Mouse (Mus musculus) kidney, adult 8-10 months (tissue): ENCODE results near the gene Lrrc2.

ENCODE experiments used
- DNase-seq, 2 experiments: peaks; one replicate each; pipeline ENCODE4 v3.0.0; 2022

The Lrrc2 gene

GRCm38 (mm10) chr9:110948813-110949310 is 2.5 kb upstream of the Lrrc2 start:
- no peak for DNase-seq

DNA sequence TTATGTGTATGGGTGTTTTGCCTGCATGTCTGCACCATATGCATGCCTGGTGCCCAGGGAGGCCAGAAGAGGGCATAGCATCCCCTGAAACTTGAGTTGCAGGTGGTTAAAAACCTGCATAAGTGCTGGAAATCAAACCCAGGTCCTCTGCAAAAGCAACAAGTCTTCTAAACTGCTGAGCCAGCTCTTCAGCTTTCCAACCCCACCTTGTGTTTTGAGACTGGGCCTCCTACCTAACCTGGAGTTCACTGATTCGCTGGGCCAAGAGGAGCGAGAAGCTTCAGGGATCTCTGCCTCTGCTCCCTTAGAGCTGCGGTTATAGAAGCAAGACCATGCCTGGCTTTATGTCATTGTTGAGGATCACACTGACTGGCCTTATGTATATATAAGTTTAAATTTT is 1.2 kb upstream of the Lrrc2 start:
- no peak for DNase-seq

DNA sequence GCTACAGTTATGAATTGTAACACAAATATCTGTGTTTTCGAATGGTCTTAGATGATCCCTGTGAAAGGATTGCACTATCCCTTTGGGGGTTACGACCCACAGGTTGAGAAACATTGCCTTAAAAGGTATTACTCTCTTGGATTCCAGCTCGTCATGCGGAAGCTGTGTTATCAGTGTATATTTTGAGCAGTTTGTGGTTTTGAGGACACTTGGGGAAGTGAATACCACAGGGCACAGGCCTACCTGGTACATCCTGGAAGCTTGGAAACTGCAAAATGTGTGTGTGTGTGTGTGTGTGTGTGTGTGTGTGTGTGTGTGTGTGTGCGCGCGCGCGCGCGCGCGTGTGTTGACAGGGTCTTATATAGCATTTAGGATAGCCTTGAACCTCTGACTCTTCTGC is 521 bp downstream of the Lrrc2 start:
- no peak for DNase-seq

DNA sequence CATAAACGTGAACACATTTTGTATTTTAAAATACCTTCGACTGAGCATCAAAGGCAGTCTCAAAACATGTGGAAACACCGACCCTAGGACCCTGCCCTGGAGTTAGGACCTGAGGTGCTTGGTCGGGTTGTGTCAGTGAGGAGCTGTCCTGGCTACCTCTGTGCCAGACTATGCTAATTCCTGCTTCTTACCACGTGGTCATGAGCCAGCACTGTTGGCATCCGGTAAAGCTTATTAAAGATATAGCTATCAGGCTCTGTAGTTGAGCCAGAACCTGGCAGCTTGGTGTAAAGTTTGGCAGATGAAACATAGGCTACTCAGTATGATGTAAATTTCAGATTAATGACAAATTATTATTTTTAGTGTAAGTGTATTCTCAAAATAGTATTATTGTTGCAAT is 1.1 kb downstream of the Lrrc2 start:
- no peak for DNase-seq

- no peak for DNase-seq
These were observed 1.7 kb downstream of the Lrrc2 start for GRCm38 (mm10) chr9:110952931-110953549.

DNA sequence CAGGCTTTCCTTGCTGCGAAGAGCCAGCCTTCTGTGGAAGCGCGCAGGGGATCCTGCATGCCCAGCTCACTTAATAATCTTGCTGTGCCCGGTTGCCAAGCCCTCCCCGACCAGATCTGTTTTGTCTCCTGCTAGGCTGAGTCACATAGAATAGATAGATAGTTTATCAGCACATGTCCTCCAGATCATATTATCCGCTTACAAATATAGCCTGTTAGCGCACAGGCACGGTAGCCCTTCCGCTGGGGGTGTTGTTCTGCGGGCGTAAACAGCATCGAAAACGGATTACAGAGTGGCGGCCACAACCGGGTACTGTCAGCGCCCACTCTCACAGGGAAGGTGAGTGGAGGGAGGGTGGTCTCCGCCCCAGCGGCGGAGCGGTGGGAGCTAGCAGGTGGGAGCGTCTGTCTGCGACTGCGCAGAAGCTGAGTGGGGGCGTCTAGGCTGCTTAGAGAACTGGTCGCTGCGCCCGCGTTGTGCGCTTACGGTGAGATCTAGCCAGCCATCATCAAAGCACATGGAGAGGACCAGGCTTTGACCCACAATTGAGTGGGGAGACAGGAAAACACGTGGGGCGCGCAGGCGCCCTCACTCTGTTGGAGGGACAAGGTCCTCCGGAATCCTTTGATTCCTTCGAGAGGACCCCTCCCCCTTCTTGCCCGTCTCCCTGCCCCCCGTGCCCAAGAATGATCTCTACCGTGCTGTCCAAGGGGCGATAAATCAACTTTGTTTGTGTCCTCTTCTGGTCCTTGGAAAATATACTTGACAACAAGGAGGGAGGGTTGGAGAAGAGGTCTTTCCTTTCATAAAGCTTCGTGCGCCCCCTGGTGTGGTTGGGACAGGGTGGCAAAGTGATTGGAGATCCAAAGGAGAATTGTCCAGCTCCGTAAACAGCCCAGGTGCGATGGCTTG is 2.5 kb downstream of the Lrrc2 start:
- peak; percentile 24 to 66 for DNase-seq

DNA sequence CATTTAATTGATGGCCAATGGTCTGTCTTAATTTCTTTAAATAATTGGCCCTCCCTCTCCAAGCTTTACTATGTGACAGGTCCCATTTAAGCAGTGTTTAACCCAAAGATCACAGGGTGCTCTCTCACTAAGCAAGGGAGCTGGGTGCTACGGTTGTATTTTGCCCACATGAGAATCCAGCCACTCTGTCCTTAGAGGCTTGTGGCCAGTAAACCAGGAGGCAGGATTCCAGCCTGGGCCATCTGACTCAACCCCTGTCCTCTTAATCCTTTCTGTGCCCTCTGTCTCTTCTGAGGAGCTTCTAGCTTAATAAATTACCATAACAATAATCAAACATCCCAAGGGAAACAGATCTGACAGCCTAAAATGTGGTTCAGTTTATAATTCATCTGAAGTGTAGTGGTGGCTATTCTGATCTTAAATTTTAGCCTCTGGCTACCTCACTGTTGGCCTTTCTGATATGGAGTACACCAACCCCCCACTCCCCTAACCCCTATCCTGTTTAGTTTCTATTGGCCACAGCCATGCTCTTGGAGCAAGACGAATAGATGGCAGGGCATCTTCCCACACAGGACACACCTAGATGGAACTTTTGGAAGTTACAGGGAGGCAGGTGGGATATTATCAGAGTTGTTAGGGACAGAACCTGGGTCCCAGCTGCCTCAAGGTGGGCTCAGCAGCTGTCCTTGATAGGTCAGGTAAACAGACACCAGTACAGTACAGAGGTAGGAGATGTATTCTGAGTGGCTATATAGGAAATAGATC is 3.5 kb downstream of the Lrrc2 start:
- peak in 1 of 2 experiments; percentile 36 for DNase-seq

- DNase-seq = no peak
These were observed 4.6 kb downstream of the Lrrc2 start for GRCm38 (mm10) chr9:110955962-110956361.

GRCm38 (mm10) chr9:110959669-110960068 is 8.3 kb downstream of the Lrrc2 start:
- DNase-seq = no peak

GRCm38 (mm10) chr9:110960230-110961149 is 9.1 kb downstream of the Lrrc2 start:
- DNase-seq = no peak

- no peak for DNase-seq
These were observed 10.0 kb downstream of the Lrrc2 start for GRCm38 (mm10) chr9:110961386-110961785.

- no peak for DNase-seq
These were observed 12.3 kb downstream of the Lrrc2 start for GRCm38 (mm10) chr9:110963566-110964115.

GRCm38 (mm10) chr9:110965062-110965909 is 13.9 kb downstream of the Lrrc2 start:
- DNase-seq = no peak

- DNase-seq = no peak
These were observed 14.5 kb downstream of the Lrrc2 start for GRCm38 (mm10) chr9:110965910-110966231.

DNA sequence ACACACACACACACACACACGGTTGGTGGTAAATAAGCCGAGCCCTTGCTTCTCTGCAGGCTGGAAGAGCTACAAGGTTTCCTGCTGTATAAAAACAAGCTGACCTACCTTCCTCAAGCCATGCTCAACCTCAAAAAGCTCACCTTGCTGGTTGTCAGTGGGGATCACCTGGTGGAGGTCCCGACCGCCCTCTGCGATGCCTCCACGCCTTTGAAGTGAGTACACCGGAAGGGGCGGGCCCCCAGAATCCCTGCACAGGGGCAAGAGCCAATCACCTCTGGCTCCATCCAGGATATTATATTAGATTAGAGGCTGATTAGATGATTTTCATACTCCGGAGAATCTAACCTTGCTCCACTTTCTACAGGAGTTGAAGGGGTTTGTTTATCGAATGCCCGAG is 28.1 kb downstream of the Lrrc2 start:
- DNase-seq = no peak

- no peak for DNase-seq
These were observed 31.0 kb downstream of the Lrrc2 start for GRCm38 (mm10) chr9:110982351-110982750.

DNA sequence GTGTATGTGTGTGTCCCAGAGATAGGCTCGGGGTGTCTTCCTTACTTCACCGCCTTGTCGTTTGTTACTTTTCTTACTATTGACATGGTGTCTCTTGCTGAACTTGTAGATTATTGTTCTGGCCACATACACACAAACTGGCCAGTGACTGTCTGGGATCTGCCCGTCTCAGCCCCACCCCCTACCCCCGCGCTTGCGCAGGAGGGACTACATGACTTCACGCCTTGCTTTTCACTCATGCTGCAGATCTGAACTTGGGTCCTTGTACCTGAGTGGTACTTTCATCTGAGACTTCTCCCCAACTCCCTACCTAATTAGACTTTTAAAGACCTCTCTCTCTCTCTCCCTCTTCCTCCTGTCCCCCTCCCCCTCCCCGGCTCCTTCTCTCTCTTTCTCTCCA is 32.8 kb downstream of the Lrrc2 start:
- DNase-seq = no peak

DNA sequence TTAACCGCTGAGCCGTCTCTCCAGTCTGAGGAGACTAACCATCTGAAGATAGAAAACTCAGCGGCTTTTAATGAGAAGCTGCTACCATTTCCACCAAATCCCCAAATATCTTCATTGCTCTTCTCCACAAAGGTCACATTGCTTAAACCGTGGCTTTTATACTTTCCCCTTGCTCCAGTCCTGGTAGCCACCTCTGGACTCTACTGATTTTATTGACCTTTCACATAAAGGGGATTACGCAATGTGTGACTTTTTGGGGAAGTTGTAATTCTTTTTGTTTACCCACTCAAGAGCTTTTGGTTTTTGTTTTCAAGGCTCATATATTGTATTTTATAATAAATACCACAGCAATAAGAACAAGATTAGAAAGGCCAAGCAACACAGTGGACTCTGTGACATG is 34.2 kb downstream of the Lrrc2 start:
- no peak for DNase-seq

- DNase-seq = no peak
These were observed 34.6 kb downstream of the Lrrc2 start for GRCm38 (mm10) chr9:110985951-110986350.

- no peak for DNase-seq
These were observed 36.0 kb downstream of the Lrrc2 start for GRCm38 (mm10) chr9:110987331-110987730.

DNA sequence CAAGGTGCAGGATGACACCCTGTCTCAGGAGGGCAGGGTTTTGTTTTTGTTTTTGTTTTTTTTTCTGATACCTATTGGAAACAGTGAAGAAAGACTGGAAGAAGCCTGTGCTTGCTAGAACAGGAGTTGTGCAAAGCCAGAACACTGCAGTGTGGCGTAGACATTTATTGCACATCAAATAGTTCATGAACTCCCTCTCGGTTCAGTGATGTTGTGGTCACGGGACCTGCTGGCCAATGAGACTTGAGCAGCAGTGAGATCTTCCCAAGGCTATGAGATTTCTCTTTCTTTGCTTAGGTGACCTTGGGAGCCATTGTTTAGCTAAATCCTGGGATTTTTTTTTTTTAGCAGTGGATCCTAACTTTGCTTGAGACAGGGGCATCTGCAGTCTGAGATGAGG is 36.7 kb downstream of the Lrrc2 start:
- no peak for DNase-seq
